Mouse (Mus musculus) common myeloid progenitor, adult 5-6 weeks (primary cell): Measurements from ENCODE around the gene Rab5c. TPM values are rescaled to one million over a fixed set of nuclear protein-coding genes. Genes with fewer than 3 reads are reported as not detected.
A peak's percentile ranks its signal among the peaks of the same experiment; 100 is the strongest.

Experiments
- ATAC-seq: replicated peaks from 2 replicates; pipeline ENCODE4 v1.8.0; 2016; ENCODE audit warnings: low read depth, mild to moderate bottlenecking, moderate TSS enrichment, inconsistent platforms; ENCODE audit not compliant: poor library complexity, severe bottlenecking
- total RNA-seq: library from RNA; stranded (forward); fragments of 200-1000, 187-1606 nt; gene quantifications from 2 replicates; pipeline ENCODE4 v1.2.3, GENCODE M21; 2017

Gene Rab5c
- total RNA-seq, 1 experiment from 2014 or later = 87.2 TPM

DNA sequence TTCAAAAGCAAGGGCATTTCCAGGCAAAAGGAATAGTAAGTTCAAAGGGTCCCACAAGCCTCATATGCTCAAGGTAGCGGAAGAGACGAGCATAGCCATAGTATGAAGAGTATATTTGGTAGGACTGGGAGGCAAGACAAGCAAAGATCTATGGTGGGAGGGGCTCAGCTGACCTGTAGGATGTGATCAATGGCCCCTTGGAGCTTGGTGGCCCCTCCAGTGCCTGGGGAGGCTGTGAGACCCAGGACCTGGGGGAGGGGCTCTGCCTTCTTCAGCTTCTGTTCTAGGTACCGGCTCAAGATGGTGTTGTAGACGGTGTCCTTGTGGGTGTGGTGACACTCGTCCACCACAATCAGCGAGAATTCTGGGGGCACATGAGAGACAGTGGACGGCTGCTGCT, 35.1 kb downstream of the Rab5c start:
- ATAC-seq = peak; percentile 33

DNA sequence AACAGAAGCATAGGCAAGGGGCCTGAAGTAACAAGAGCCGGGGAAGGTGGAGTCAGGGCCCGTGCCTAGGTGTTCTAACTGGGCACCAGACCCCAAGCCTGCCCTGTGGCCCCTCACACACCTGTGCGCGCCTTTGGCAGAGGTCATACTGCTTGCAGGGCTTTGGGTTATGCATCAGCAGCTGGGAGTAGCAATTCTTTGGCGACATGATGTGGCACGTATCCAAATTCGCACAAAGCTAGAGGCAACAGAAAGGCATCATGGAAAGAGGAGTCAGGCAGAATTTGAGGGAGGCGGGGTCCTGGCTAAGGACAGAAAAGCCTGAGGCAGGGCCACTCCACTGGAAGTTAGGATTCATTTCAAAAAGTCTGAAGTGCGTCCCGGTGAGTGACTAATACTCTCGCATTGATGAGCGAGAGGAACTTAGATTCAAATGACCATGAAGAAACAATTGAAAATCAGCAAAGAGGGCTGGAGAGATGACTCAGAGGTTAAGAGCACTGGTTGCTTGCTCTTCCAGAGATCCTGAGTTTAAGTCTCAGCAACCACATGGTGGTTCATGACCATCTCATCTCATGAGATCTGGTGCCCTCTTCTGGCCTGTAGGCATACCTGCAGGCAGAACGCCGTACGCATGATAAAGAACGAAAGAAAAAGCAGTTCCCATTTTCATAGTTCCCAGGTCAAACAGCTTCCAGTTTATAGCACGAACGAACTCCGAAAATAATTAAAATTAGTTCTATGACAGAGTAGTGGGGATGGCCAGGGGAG, 35.7 kb downstream of the Rab5c start:
- peak; percentile 60 for ATAC-seq

DNA sequence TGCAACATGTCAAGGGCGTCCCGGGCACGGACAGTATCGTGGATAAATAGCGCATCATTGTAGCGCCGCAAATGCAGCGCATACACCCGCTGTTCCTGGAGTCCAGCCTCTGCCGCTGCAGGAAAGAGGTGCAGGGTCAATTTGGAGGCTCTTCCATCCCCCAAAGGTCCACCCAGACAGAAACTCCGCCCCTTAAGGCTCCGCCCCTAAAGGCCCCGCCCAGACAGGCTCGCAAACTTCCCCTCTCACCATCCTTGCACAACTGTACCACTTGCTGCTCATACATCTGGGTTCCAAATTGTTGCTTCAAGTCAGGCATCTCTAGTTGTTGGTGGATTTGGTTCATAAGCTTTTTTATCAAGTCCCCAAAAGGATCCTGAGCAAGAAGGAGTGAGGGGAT, 36.7 kb downstream of the Rab5c start:
- ATAC-seq = peak; percentile 28

DNA sequence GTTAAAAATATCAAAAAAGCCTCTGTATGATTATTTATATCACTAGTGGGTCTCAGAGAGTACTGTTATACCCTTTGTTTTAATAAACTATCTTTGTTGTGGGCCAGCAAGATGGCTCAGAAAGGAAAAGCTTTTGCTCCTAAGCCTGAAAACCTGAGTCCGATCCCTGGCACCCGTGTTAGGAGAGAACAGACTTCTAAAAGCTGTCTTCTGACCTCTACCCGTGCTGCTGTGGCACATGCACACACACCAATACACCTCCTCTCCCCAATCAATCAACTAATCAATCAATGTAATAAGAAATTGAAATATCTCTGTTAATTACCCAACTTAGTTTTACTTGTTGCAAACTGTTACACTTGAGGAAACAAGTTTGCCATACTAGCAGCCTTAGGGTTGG, 37.3 kb downstream of the Rab5c start:
- ATAC-seq = no peak

DNA sequence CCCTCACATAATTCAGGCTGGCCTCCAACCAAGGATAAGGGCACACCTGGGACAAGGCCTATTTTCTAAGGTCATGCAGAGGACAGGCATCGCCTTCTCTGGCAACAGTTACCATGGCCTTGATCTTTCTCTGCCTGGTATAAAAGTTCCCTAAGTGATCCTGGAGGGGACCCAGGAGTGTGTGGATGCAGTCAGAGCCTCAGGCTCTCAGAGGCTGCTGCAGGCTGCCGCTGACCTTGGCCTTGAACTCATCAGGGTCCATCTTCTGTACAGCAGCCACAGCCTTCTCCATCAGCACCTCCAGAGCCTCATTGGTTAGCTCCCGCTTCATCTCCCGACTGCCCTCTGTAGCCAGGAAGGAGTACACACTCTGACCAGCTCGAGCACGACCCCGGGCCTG, 40.1 kb downstream of the Rab5c start:
- no peak for ATAC-seq

DNA sequence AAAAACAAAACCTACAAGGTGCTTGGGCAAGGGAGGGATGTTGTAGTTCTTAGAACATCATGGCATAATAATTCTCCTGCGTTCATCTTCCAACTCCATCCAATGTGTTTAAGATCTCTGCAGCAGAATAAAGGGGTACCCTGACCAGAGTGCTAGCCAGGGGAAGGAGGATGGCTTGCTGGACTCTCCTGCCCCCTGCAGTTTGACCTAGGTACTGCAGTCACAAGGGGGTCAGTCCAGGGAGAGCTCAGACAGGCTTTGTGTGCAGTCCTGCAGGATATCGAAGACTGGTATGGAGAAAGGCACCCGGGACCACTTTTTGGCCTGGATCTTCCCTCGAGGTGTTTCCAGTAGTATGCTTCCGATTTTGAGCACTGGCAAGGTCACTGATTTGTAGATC, 43.1 kb downstream of the Rab5c start:
- ATAC-seq = peak; percentile 67

DNA sequence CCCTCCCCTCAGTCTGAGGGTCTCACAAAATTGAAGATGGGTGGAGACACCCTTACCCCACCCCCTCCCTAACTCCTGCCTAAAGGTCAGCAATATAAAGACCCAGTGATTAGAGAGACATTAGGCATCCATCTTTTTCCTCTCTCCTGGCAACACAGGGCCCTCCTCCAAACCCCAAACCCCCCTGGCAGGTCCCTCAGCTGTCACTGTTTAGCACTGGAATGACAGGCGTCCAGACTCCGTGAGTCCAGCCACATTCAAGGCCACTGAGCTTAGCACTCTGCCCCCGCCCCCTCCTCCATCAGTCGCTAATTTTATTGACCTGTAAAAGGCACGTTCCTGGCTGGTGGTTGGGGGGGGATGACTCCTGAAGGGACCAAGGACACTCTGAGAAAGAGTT, 44.9 kb downstream of the Rab5c start:
- no peak for ATAC-seq

DNA sequence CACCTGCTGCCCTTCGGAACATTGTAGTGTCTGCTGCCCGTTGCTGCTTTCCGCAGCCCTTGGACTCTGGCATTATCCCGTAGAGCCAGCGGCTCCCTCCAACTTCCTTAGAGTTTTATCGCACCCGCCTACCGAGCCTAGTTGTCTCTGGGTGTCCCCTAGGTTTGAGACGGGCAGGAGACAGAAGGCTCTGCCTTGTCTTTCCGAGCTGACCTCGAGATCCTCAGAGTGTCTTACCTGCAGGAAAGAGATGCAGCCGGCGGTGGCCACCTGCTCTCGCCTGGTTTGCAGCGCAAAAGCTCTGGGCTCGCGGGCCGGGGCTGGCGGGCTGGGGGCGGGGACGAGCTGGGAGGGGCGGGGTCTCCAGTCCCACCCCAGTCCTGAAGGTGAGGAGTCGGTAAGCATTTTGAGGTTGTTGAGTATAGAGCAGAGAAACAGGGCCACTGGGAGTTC, 45.8 kb downstream of the Rab5c start, which contains the start of gene Zfp385c:
Zfp385c (minus strand) TSS at position 292 of the 453 bp plus-strand sequence.
- ATAC-seq = peak; percentile 26; the same call in 1 of the 2 replicates

DNA sequence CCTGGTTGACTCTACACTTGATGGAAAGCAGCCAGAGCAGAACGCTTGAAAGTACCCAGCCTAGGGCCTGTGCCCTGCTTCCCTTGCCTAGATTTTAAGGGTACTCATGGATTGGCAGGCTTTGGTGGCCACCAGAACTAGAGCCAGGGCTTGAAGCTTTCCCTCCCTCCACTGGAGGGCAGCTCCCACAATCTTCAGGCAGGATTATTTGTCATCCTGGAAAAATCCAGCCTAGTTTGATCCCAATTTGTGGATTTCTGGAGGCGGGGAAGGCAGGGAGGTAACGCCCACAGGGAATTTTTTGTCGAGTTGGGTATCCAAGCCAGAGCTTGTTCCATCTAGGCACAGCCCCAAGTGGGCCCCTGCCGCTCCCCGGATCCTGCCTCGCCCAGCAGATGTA, 47.6 kb downstream of the Rab5c start:
- ATAC-seq = no peak

DNA sequence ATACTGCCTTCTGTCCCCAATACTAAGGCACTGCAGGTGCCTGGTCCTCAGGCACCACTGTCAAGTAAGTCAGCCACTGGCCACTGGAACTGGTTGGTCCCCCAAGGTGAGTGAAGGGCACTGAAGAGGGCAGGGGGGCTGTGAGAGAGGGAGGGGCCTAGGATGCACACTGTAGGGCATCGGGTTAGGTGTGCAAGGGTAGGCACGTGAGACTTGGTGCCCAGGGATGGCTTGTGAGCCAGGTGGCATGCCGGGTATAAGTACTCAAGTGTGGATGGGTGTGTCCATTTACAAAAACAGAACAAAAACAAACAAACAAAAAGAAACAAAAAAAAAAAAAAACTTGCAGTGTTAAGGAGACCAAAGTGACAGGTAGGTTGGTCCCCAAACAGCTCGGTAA, 49.6 kb downstream of the Rab5c start:
- ATAC-seq = no peak

DNA sequence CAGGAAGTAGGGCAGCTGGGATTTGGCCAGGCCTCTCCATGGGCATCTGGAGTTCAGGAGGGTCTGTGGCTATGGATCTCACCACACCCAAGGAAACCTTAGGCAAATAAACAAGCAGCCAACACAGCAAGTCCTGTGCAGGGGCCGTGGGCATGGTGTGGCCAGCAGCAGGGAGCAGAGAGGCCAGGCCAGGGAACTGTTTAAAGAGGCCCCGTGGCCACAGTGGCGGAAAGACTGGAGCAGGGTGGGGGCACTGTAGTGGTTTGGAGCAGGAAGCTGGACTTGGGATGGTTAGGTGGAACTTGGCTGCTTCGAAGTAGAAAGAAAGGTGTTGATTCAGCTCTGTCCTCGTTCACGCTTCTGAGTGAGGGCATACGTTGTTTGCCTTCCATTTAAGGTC, 50.8 kb downstream of the Rab5c start:
- no peak for ATAC-seq

DNA sequence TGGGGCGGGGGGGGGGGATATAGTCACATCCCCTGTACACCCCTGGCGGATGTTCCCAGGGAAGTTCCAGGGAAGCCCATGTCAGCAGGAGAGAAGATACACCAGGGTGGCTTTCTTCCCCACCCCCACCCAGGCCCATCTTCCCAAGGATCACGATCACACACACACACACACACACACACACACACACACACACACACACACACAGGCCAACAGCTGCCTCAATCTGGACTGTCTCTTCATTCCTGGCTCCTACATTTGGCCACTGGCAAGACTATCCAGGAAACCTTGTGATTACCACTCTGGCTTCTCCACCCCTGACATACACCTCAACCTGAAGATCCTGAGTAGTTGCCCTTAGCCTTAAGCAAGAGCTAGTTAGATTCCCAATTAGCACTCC, 52.6 kb downstream of the Rab5c start:
- no peak for ATAC-seq

DNA sequence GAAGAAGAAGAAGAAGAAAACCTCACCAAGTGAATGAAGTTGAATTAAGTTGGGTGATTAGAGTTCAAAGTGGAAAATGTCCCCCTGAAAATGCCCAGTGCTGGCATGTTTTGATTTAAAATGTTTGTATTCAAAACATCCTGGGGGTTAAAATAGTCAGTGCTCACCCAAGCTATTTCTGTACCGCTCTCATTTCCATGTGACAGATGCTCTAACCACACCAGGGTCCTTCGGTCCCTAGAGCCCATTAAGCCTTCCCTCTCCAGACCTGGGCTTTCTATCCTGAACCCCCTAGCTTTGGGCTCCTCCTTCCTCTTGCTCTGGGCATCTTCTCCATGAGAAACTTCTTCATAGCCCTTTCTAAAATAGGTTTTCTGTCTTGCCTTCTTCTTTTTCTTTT, 53.9 kb downstream of the Rab5c start:
- no peak for ATAC-seq

DNA sequence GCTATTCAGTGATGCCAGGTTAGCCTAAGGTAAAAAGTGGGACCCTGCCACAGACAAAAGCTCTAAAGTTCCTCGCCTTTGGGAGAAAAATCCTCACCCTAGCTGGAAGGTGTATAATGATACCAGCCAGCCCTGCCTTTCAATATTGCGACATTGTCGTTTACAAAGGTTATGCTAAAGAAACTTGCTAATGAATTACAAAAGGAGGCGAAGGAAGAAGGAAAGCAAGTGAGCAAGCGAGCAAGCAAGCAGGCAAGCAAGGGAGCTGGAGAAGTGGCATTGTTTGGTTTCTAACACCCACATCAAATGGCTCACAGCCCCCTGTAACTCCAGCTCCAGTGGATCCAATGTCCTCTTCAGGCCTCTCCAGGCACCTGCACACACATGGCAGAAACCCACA, 55.5 kb downstream of the Rab5c start:
- ATAC-seq = no peak

DNA sequence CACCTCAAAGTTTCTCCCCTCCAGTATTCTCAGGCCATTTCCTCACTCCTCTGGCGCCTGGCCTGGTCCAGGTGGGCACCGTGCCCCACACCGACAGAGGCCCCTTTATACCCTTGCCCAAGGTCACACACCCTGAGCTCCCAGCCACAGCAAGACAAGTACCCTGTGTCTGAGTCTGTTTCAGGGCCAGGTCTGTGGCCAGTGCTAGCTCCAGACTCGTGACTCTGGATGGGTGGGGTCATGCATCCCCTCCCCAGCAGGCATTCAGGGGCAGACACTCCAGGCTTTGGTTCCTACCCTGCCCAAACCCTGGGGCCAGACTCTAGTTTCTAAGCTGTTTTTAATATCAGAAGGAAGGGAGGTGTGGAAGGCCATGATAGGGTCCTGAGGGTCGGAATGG, 56.2 kb downstream of the Rab5c start:
- no peak for ATAC-seq

DNA sequence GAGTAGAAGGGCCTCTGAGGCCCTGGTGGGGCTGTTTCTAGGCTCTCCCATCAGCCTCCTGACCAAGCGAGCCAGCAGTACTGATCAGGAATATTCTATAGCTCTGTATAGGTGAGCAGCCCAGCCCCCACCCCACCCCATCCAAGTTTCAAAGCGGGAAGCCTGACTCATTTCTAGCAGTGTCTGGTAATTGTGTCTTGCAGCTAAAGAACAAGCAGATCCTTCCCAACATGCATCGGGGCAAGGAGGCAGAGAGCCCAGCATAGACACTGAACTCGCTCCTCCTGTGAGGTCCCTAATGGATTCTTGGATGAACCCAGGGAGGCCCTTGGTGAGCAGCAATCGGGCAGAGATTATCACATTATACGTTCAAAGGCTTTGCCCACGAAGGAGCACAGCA, 60.2 kb downstream of the Rab5c start:
- ATAC-seq = no peak

DNA sequence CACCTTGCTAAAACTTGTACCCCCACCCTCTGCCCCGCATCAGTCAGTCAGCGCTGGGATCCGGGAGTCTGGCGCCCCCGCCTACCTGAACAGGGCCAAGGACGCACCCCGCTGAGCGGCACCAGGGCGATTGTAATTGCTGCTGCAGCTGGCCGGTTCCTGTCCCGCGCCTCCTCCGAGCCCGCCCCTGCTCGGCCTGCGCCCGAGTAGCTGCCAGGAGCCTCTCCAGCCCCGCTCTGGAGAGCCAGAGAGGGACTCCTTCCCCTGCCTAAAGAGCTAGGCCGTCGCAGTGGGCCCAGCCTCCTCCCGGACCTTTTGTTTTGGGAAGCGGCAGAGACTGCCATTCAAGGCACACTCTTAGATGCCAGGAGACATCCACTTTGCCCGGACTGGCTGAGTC, 64.8 kb downstream of the Rab5c start:
- no peak for ATAC-seq

DNA sequence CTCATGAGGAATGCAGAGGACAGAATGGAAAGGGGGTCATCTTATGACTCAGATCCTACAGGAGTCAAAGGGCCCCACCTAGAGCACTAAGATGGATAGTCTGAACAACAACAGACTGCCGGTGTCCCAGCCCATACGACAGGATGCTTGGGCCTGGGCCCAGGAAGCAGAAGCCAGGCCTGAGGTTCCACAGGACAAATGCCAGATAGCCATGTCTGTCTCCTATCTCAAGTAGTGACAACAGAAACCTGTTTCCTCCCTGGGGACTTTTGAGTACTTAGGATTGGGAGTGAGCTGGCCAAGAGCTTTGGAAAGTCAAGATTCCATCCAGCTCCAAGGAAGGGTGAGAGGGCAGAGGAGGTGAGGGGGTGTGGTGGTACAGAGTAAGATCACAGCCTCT, 66.1 kb downstream of the Rab5c start:
- no peak for ATAC-seq

DNA sequence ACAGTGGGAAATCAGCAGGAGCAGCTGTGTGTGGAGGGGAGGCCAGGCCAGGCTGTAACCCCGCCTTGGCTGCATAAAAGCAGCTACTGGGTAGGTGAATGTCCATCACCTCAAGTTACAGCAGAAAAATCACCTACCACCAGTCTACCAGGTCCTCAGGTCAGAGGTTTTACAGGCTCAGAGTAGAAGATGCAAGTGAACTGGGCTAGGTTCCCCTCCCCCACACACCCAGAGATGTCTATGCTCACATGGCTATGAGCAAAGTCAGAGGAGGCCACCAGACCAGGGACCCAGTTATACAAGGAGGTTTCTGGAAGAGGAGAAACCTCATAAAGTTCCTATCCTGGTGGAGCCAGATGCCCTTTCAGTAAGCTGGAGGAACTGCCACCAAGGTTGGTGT, 67.0 kb downstream of the Rab5c start:
- ATAC-seq = no peak
